ENCODE assay signal across 14 mouse cellular contexts in the genomic region with DNA sequence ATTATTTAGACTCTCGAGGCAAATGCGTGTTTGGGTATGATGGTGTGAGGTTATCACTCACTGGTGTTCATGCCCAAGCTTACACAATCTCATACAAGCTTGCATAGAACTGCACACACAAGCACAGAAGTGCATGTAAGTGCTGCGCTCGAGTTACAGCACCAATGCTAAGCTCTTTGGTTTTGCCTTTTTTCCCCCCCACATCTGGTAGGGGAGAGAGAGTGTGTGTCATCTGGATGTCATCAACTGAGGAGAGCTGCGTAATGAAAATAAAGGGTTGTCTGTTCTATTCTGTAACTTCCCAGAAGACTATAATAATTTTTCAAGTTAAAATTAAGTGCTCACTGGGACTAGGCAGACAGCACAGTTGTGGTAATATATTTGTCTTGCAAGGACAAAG. TPM values are rescaled to one million over a fixed set of nuclear protein-coding genes. Genes with fewer than 3 reads are reported as not detected.
"Had no signal": no experiment of that assay in that cellular context is flagged by ENCODE, and none has a peak within 500 bp of the region (broad histone marks: within the 10 kb centered on the region; RNA-seq: fewer than 3 reads in every experiment).

No protein-coding gene starts in this region.

- ATAC-seq: lung, postnatal 0 days had no signal

- H3K4me1 ChIP-seq: midbrain, embryonic 10.5 days had no signal

- H3K9ac ChIP-seq: liver, embryonic 14.5 days had no signal

- DNase-seq: kidney, adult 8-10 months; kidney, postnatal 25 days; lung, adult 2 months; lung, postnatal 36 days; midbrain, embryonic 14.5 days; spleen, adult 18-20 months; thymus, adult 18-20 months; thymus, postnatal 14 days had no signal

- H3K36me3 ChIP-seq: midbrain, embryonic 10.5 days had no signal

- H3K4me3 ChIP-seq: left cerebral cortex, adult 2 months; midbrain, embryonic 10.5 days; myocyte had no signal

- H3K27ac ChIP-seq: left cerebral cortex, adult 2 months; liver, embryonic 14.5 days; midbrain, embryonic 10.5 days had no signal

RNA-seq across cellular contexts. Expression of gene Aox4, which starts 3.6 kb away (rescaled TPM):
- polyA plus RNA-seq: liver, adult 2 months; myocyte had no signal
